Mouse (Mus musculus): Measurements from ENCODE around the gene Ubr2. TPM values are rescaled to one million over a fixed set of nuclear protein-coding genes. Genes with fewer than 3 reads are reported as not detected.
A peak's percentile ranks its signal among the peaks of the same experiment; 100 is the strongest.

The Ubr2 gene
- total and polyA plus RNA-seq, 2 experiments from 2014 or later = 7.8 to 23.1 TPM

DNA sequence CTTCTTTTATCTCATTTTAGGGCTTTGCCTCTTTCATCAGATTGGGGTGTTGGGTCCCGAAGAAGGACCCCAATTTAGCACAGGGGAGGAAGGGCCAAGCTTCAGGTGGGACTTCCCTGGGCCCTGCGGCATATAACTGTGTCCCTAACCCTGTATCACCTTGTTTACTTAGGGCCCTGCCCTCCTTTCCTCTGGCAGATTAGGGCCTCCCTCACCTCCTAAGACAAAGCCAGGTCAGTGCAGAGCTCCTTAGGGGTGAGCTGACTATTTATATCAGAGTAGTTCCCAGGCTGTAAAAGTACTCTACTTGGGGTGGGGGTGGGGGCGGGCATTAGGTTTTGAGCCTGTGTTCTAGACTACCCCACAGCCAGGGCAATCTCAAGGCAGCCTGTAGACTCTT is 95.2 kb downstream of the Ubr2 start:
- Histone ChIP-seq H3K27me3 (ENCODE audit: insufficient read depth, low read length) (no peaks in the 10 kb centered on the region), H3K9ac (no peak overlapping the region), H3K4me2 (ENCODE audit: low read depth) (no peak overlapping the region), H3K4me1 (ENCODE audit: insufficient read depth) (no peaks in the 10 kb centered on the region), H3K4me3 (ENCODE audit: low read depth, low read length) (no peak overlapping the region), H3K27ac (ENCODE audit: low read depth, low read length) (no peak overlapping the region), H3K36me3 (ENCODE audit: insufficient read depth) (no peaks in the 10 kb centered on the region), H3K9me3 (ENCODE audit: low read length) (no peaks in the 10 kb centered on the region)
- no peak for ATAC-seq
- no peak for TF ChIP-seq CTCF (IDR thresholded peaks at IDR 0.05; ENCODE audit: low read depth)
- DNase-seq = no peak
- 71% methylated on average over 3 of the region's 3 CpGs for WGBS

DNA sequence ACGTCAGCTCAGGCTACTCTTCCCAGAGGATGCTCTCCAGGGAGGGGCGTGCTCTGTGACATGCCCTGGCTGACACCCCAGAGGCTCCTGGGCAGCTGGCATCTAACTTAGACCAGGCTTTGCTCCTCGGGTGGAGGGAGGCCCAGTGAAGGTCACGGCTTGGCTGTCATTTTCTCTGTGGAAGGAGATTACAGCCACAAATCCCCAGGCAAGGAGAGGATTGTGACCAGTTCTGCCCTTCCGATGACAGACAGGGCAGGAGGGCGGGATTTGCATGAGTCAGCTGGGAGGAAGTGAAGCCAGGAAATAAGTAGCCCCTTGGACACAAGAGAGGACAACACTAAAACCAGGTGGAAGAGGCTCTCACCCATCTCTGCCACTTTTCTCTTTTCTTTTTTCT is 98.0 kb downstream of the Ubr2 start:
- ATAC-seq (no peak), DNase-seq (no peak)
- H3K27ac ChIP-seq (ENCODE audit: low read depth, low read length) = no peak overlapping the region
- H3K4me2 ChIP-seq (ENCODE audit: low read depth) = no peak overlapping the region
- no peaks in the 10 kb centered on the region for H3K9me3 ChIP-seq (ENCODE audit: low read length)
- WGBS = 52% methylated on average over 6 of the region's 6 CpGs
- H3K9ac ChIP-seq = no peak overlapping the region
- no peaks in the 10 kb centered on the region for H3K36me3 ChIP-seq (ENCODE audit: insufficient read depth)
- no peaks in the 10 kb centered on the region for H3K27me3 ChIP-seq (ENCODE audit: insufficient read depth, low read length)
- no peak overlapping the region for H3K4me3 ChIP-seq (ENCODE audit: low read depth, low read length)
- TF ChIP-seq CTCF (IDR thresholded peaks at IDR 0.05; ENCODE audit: low read depth) = no peak
- no peaks in the 10 kb centered on the region for H3K4me1 ChIP-seq (ENCODE audit: insufficient read depth)

DNA sequence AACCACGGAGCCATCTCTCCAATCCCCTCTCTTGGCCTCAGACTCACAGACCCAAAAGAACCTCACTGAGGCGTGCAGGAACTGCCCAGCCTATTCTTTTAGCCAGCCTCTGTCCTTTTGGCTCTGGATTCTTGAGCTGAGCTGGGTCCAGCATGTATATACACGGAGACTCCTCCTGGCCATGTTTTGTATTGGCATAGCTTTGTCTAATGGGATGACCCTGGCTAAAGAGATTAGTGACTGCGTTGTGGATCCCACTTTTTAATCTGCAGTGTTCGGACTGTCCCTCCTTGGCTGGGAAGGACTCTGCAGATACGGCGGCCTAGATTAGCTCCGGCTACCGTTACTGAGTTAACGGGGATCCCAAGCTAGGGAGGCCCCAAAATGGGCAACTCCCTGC is 100.2 kb downstream of the Ubr2 start, which contains the start of gene Prph2:
Gene Prph2, plus strand, starts transcription at position 274 of the 400 bp plus-strand sequence.
- Histone ChIP-seq H3K27me3 (ENCODE audit: insufficient read depth, low read length) (no peaks in the 10 kb centered on the region), H3K4me2 (ENCODE audit: low read depth) (no peak within 1 kb of the TSS), H3K9me3 (ENCODE audit: low read length) (no peaks in the 10 kb centered on the region), H3K36me3 (ENCODE audit: insufficient read depth) (no peaks in the 10 kb centered on the region), H3K9ac (no peak within 1 kb of the TSS), H3K4me1 (ENCODE audit: insufficient read depth) (no peaks in the 10 kb centered on the region), H3K27ac (ENCODE audit: low read depth, low read length) (no peak within 1 kb of the TSS), H3K4me3 (ENCODE audit: low read depth, low read length) (no peak within 1 kb of the TSS)
- no peak for TF ChIP-seq CTCF (IDR thresholded peaks at IDR 0.05; ENCODE audit: low read depth)
- no peak for ATAC-seq
- DNase-seq = no peak
- WGBS = 84% methylated on average over 10 of the region's 10 CpGs

DNA sequence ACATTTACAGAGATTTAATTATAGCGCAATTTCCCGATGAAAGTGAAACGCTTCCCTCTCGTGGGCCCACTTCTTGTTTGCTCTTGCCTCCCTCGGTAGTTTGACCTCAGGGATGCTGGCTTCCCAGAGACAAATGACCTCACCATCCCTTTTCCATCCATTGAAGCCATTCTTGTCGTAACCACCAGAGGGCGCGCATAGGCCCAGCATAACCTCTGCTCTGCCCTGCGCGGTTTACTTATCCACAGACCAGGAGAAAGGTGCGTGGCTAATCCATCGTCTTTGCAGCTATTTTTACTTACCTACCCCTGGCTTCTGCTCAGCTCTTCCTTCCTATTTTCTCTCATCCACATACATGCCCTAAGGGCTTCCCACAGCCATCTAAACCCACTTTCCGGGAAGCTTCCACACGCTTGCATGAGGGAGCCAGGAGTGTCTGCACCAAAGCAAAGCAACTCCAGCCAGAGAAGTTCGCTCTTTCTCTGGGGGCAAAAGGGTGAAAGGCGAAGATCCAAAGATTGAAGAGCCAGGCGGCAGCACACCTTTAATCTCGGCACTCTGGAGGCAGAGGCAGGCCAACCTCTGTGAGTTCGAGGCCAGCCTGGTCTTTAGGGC is 106.4 kb downstream of the Ubr2 start:
- whole genome bisulfite sequencing = 23% methylated on average over 19 of the region's 19 CpGs
- Histone ChIP-seq H3K9me3 (ENCODE audit: low read length) (no peaks in the 10 kb centered on the region), H3K36me3 (ENCODE audit: insufficient read depth) (no peaks in the 10 kb centered on the region), H3K4me1 (ENCODE audit: insufficient read depth) (no peaks in the 10 kb centered on the region), H3K27me3 (ENCODE audit: insufficient read depth, low read length) (no peaks in the 10 kb centered on the region), H3K27ac (ENCODE audit: low read depth, low read length) (no peak overlapping the region), H3K4me3 (ENCODE audit: low read depth, low read length) (no peak overlapping the region), H3K4me2 (ENCODE audit: low read depth) (no peak overlapping the region), H3K9ac (peak overlapping the region; percentile 22; the same call in 1 of the 2 replicates)
- ATAC-seq = peak; percentile 86
- TF ChIP-seq CTCF (IDR thresholded peaks at IDR 0.05; ENCODE audit: low read depth) = peak; percentile 89
- DNase-seq = peak; percentile 78

DNA sequence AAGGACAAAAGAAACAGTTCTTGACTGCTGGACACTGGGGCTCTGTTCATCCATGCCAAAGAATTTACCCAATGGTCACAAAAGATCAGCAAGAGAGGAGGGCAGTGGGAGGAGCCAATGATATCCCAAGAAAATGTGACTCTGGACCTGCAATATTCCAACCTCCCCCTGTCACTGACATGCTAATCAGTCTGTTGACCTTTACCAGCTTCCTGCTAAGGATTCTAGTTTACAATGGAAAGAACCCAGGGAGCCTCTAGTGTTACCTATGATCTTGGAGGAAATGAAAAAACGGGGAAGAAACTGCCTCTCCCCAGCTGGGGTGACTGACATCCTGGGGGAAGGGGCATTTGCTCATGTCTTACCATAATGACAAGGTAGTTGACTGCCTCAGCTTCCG is 109.4 kb downstream of the Ubr2 start:
- H3K36me3 ChIP-seq (ENCODE audit: insufficient read depth) = no peaks in the 10 kb centered on the region
- no peak for DNase-seq
- no peak overlapping the region for H3K9ac ChIP-seq
- ATAC-seq = no peak
- no peak overlapping the region for H3K4me2 ChIP-seq (ENCODE audit: low read depth)
- no peak overlapping the region for H3K4me3 ChIP-seq (ENCODE audit: low read depth, low read length)
- H3K27me3 ChIP-seq (ENCODE audit: insufficient read depth, low read length) = no peaks in the 10 kb centered on the region
- TF ChIP-seq CTCF (IDR thresholded peaks at IDR 0.05; ENCODE audit: low read depth) = no peak
- no peaks in the 10 kb centered on the region for H3K4me1 ChIP-seq (ENCODE audit: insufficient read depth)
- 55% methylated on average over 2 of the region's 2 CpGs for WGBS
- no peaks in the 10 kb centered on the region for H3K9me3 ChIP-seq (ENCODE audit: low read length)
- no peak overlapping the region for H3K27ac ChIP-seq (ENCODE audit: low read depth, low read length)

DNA sequence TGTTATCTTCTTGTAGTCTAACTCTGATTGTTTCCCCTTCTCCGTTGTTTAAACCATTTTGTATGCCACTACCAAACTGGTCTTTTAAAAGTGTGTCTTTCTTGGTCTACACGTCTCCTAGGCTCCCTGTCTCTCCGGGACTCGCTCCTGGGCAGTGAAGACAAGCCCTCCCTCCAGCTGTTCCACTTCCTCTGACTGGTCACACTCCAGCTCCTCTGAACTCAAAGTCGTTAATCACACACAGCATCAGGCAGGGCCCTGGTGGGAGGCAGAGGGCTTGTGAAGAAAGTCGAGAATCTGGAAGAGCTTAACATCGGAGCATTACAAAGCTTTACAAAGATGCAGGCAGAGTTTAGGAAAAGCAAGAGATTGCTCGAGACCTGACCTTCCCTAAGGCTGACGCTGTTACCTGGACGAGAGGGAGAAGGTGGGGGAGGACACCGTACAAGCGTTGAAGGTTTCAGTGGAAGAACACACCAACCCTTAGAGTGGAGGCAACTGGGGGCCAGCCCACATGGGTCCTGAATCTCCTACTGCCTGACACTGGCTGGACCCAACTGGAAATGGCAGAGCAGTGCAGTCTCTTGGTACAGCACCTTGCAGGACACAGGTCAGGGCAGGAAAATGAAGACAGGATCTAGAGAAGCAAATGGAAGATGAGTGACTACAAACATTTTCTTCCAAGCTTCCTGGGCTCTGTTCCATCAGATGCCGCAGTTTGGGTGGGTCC is 113.0 kb downstream of the Ubr2 start:
- H3K9ac ChIP-seq = no peak overlapping the region
- no peak overlapping the region for H3K27ac ChIP-seq (ENCODE audit: low read depth, low read length)
- H3K36me3 ChIP-seq (ENCODE audit: insufficient read depth) = no peaks in the 10 kb centered on the region
- TF ChIP-seq CTCF (IDR thresholded peaks at IDR 0.05; ENCODE audit: low read depth) = no peak
- no peaks in the 10 kb centered on the region for H3K27me3 ChIP-seq (ENCODE audit: insufficient read depth, low read length)
- H3K4me2 ChIP-seq (ENCODE audit: low read depth) = no peak overlapping the region
- no peak for DNase-seq
- no peak overlapping the region for H3K4me3 ChIP-seq (ENCODE audit: low read depth, low read length)
- no peak for ATAC-seq
- WGBS = 61% methylated on average over 13 of the region's 13 CpGs
- peaks cover 4% of the 10 kb centered on the region; the same call in 1 of the 2 replicates for H3K4me1 ChIP-seq (ENCODE audit: insufficient read depth)
- no peaks in the 10 kb centered on the region for H3K9me3 ChIP-seq (ENCODE audit: low read length)

DNA sequence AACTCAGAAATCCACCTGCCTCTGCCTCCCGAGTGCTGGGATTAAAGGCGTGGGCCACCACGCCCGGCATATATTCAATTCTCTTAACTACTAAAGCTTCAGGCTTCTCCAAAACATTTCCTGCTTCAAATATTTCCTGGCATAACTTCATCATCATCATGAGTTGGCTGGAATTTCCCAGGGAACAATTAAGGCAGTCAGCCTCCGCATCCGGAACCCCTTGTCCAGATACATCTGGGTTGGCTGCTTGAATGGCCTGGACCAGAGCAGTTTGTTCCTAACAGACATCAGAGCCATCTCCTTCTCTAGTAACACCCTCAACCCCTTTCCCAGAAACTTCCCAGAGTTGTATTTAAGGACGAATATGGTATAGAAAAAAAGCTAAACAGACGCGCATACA is 114.9 kb downstream of the Ubr2 start:
- ATAC-seq (no peak), DNase-seq (no peak)
- H3K9me3 ChIP-seq (ENCODE audit: low read length) = no peaks in the 10 kb centered on the region
- H3K36me3 ChIP-seq (ENCODE audit: insufficient read depth) = no peaks in the 10 kb centered on the region
- H3K27ac ChIP-seq (ENCODE audit: low read depth, low read length) = no peak overlapping the region
- no peak overlapping the region for H3K4me2 ChIP-seq (ENCODE audit: low read depth)
- peaks cover 14% of the 10 kb centered on the region for H3K4me1 ChIP-seq (ENCODE audit: insufficient read depth)
- no peak overlapping the region for H3K9ac ChIP-seq
- no peaks in the 10 kb centered on the region for H3K27me3 ChIP-seq (ENCODE audit: insufficient read depth, low read length)
- H3K4me3 ChIP-seq (ENCODE audit: low read depth, low read length) = no peak overlapping the region
- no peak for TF ChIP-seq CTCF (IDR thresholded peaks at IDR 0.05; ENCODE audit: low read depth)
- 94% methylated on average over 9 of the region's 9 CpGs for WGBS
